Mouse (Mus musculus) right cerebral cortex, postnatal 14 days (tissue): ENCODE results near the gene Hrh2.

Source experiments
- DNase-seq: peaks from one replicate; pipeline ENCODE4 v3.0.0; 2022

Gene Hrh2

GRCm38 (mm10) chr13:54272076-54272475 is 80.1 kb downstream of the Hrh2 start:
- no peak for DNase-seq

- no peak for DNase-seq
Measured at GRCm38 (mm10) chr13:54277406-54277805, 85.5 kb downstream of the Hrh2 start.

- no peak for DNase-seq
Measured at GRCm38 (mm10) chr13:54280366-54280765, 88.4 kb downstream of the Hrh2 start.

- no peak for DNase-seq
Measured at GRCm38 (mm10) chr13:54281149-54281548, 89.2 kb downstream of the Hrh2 start.

GRCm38 (mm10) chr13:54281623-54282022 is 89.7 kb downstream of the Hrh2 start:
- no peak for DNase-seq

- DNase-seq = peak; percentile 23
Measured at GRCm38 (mm10) chr13:54282149-54282860, 90.4 kb downstream of the Hrh2 start.

- DNase-seq = no peak
Measured at GRCm38 (mm10) chr13:54282861-54283206, 90.9 kb downstream of the Hrh2 start.
